Mouse (Mus musculus): ENCODE data around the gene Cpne2. TPM values are rescaled to one million over a fixed set of nuclear protein-coding genes. Genes with fewer than 3 reads are reported as not detected.

Gene Cpne2
- total RNA-seq, 2 experiments from 2014 or later: 56.9 to 67.4 TPM

- DNase-seq: peak; percentile 32
- intact Hi-C loops (cut with DNase I): loop anchor here (5.0 kb wide), 2 partner anchors 38 to 168 kb away; no protein-coding TSS in a partner anchor
Measured at GRCm38 (mm10) chr8:94534612-94535011, 1.8 kb downstream of the Cpne2 start.

GRCm38 (mm10) chr8:94535631-94536030 is 2.8 kb downstream of the Cpne2 start:
- intact Hi-C loops (cut with DNase I): no loop called here
- peak; percentile 42 for DNase-seq

GRCm38 (mm10) chr8:94537456-94537855 is 4.7 kb downstream of the Cpne2 start:
- DNase-seq: no peak

GRCm38 (mm10) chr8:94540025-94540424 is 7.2 kb downstream of the Cpne2 start:
- DNase-seq: no peak
- intact Hi-C loops (cut with DNase I): no loop called here

More at GRCm38 (mm10) chr8:94537456-94537855, 4.7 kb downstream of the Cpne2 start:
- intact Hi-C loops (cut with DNase I): no loop called here

GRCm38 (mm10) chr8:94540889-94541795 is 8.4 kb downstream of the Cpne2 start:
- intact Hi-C loops (cut with DNase I): no loop called here
- DNase-seq: no peak

- no peak for DNase-seq
- intact Hi-C loops (cut with DNase I): no loop called here
Measured at GRCm38 (mm10) chr8:94543981-94544380, 11.2 kb downstream of the Cpne2 start.

- intact Hi-C loops (cut with DNase I): no loop called here
- DNase-seq: no peak
Measured at GRCm38 (mm10) chr8:94549041-94549440, 16.3 kb downstream of the Cpne2 start.

- DNase-seq: no peak
- intact Hi-C loops (cut with DNase I): no loop called here
Measured at GRCm38 (mm10) chr8:94549482-94549881, 16.7 kb downstream of the Cpne2 start.

- DNase-seq: no peak
- intact Hi-C loops (cut with DNase I): no loop called here
Measured at GRCm38 (mm10) chr8:94549998-94550397, 17.2 kb downstream of the Cpne2 start.

- peak; percentile 66 for DNase-seq
- intact Hi-C loops (cut with DNase I): no loop called here
Measured at GRCm38 (mm10) chr8:94551471-94552422, 19.0 kb downstream of the Cpne2 start.

GRCm38 (mm10) chr8:94552696-94553095 is 19.9 kb downstream of the Cpne2 start:
- DNase-seq: no peak
- intact Hi-C loops (cut with DNase I): no loop called here

GRCm38 (mm10) chr8:94557281-94557680 is 24.5 kb downstream of the Cpne2 start:
- intact Hi-C loops (cut with DNase I): no loop called here
- no peak for DNase-seq

GRCm38 (mm10) chr8:94561256-94561655 is 28.5 kb downstream of the Cpne2 start:
- peak; percentile 62 for DNase-seq
- intact Hi-C loops (cut with DNase I): no loop called here

- intact Hi-C loops (cut with DNase I): no loop called here
- DNase-seq: no peak
Measured at GRCm38 (mm10) chr8:94564421-94564820, 31.6 kb downstream of the Cpne2 start.

GRCm38 (mm10) chr8:94566033-94566432 is 33.2 kb downstream of the Cpne2 start:
- intact Hi-C loops (cut with DNase I): no loop called here
- DNase-seq: no peak

- DNase-seq: no peak
- intact Hi-C loops (cut with DNase I): no loop called here
Measured at GRCm38 (mm10) chr8:94566446-94567158, 33.8 kb downstream of the Cpne2 start.

GRCm38 (mm10) chr8:94567159-94567849 is 34.5 kb downstream of the Cpne2 start:
- DNase-seq: peak; percentile 60
- intact Hi-C loops (cut with DNase I): no loop called here

- intact Hi-C loops (cut with DNase I): no loop called here
- no peak for DNase-seq
Measured at GRCm38 (mm10) chr8:94568098-94568497, 35.3 kb downstream of the Cpne2 start.

GRCm38 (mm10) chr8:94569419-94569818 is 36.6 kb downstream of the Cpne2 start:
- intact Hi-C loops (cut with DNase I): no loop called here
- no peak for DNase-seq

GRCm38 (mm10) chr8:94571896-94572295 is 39.1 kb downstream of the Cpne2 start:
- intact Hi-C loops (cut with DNase I): loop anchor here (5.0 kb wide), 1 partner anchor 40 kb away; the partner anchor contains the start of gene Cpne2

More at GRCm38 (mm10) chr8:94571896-94572295, 39.1 kb downstream of the Cpne2 start:
- no peak for DNase-seq

Data from left cerebral cortex, postnatal 4 days (tissue).